In genomic region chr11:121421553-121422173, GRCm38 (mm10) we compare ENCODE assay signal across 8 mouse cellular contexts. TPM values are rescaled to one million over a fixed set of nuclear protein-coding genes. Genes with fewer than 3 reads are reported as not detected.
DNase-seq lines count a peak whose midpoint lies in the region; ATAC-seq and TF ChIP-seq lines count a peak whose summit lies in the region.

No protein-coding gene starts in this region.

- H3K27me3 ChIP-seq in ES-Bruce4 (ENCODE audit: control insufficient read depth, insufficient read depth, low read length, poor library complexity, severe bottlenecking) = no peaks in the 10 kb centered on the region
- no peaks in the 10 kb centered on the region for H3K27me3 ChIP-seq in forebrain, embryonic 16.5 days (replicated peaks; ENCODE audit: control insufficient read depth, insufficient read depth, low read length)
- H3K27me3 ChIP-seq in liver, embryonic 16.5 days (ENCODE audit: control insufficient read depth, insufficient read depth, low read depth, low read length) = no peaks in the 10 kb centered on the region
- no peaks in the 10 kb centered on the region for H3K27me3 ChIP-seq in stomach, embryonic 14.5 days (ENCODE audit: control insufficient read depth, insufficient read depth, low read length)

- TF ChIP-seq POLR2A in ES-Bruce4 (IDR thresholded peaks at IDR 0.05; ENCODE audit: insufficient read depth, low read length) = no peak

- TF ChIP-seq CTCF in ES-Bruce4 (IDR thresholded peaks at IDR 0.05; ENCODE audit: low read depth, low read length) = no peak

- peak; percentile 54; the same call in 1 of the 2 replicates for ATAC-seq in forebrain, embryonic 16.5 days
- peak; percentile 56 for ATAC-seq in liver, embryonic 16.5 days (ENCODE audit: low read depth)
- ATAC-seq in stomach, embryonic 14.5 days (ENCODE audit: insufficient number of reproducible peaks, insufficient read depth, low FRiP score, low read depth) = peak; percentile 43

- peak; percentile 33 to 47 for DNase-seq in adrenal gland, postnatal 36 days
- DNase-seq in adrenal gland, adult 2 months = no peak
- no peak for DNase-seq in urinary bladder, adult 18-20 months (ENCODE audit: low spot score in 2 of 2)
- no peak for DNase-seq in c-Kit-positive CD71-positive TER-119-positive erythroid progenitor cells, embryonic 14.5 days (ENCODE audit: low spot score)

- no peaks in the 10 kb centered on the region for H3K36me3 ChIP-seq in ES-Bruce4 (ENCODE audit: control insufficient read depth, insufficient read depth, low read length, poor library complexity, severe bottlenecking)
- no peaks in the 10 kb centered on the region for H3K36me3 ChIP-seq in forebrain, embryonic 16.5 days (ENCODE audit: control insufficient read depth, insufficient read depth)
- H3K36me3 ChIP-seq in liver, embryonic 16.5 days (ENCODE audit: control insufficient read depth, insufficient read depth) = peaks cover 19% of the 10 kb centered on the region
- H3K36me3 ChIP-seq in stomach, embryonic 14.5 days (ENCODE audit: control insufficient read depth, insufficient read depth, low read length) = no peaks in the 10 kb centered on the region

- peak overlapping the region; percentile 45 for H3K9ac ChIP-seq in ES-Bruce4 (ENCODE audit: low read depth, poor library complexity, severe bottlenecking)
- H3K9ac ChIP-seq in forebrain, embryonic 16.5 days (replicated peaks; ENCODE audit: low read depth, low read length) = peak overlapping the region; percentile 68
- H3K9ac ChIP-seq in liver, embryonic 16.5 days (ENCODE audit: low read depth, low read length) = peak overlapping the region; percentile 93
- peak overlapping the region; percentile 55 for H3K9ac ChIP-seq in stomach, embryonic 14.5 days (replicated peaks; ENCODE audit: low read depth, low read length)

- no peaks in the 10 kb centered on the region for H3K4me1 ChIP-seq in ES-Bruce4 (ENCODE audit: control insufficient read depth, insufficient read depth, low read length)
- peaks cover 11% of the 10 kb centered on the region for H3K4me1 ChIP-seq in forebrain, embryonic 16.5 days (replicated peaks; ENCODE audit: control insufficient read depth, insufficient read depth, low read length)
- peaks cover 31% of the 10 kb centered on the region for H3K4me1 ChIP-seq in liver, embryonic 16.5 days (ENCODE audit: control insufficient read depth, low read depth, low read length)
- H3K4me1 ChIP-seq in stomach, embryonic 14.5 days (ENCODE audit: control insufficient read depth, insufficient read depth, low read length) = peaks cover 13% of the 10 kb centered on the region

- WGBS in forebrain, embryonic 16.5 days = under 1% methylated on average over 28 of the region's 28 CpGs
- under 1% methylated on average over 28 of the region's 28 CpGs for WGBS in liver, embryonic 16.5 days (ENCODE audit: insufficient replicate concordance)
- WGBS in stomach, embryonic 14.5 days = 2% methylated on average over 28 of the region's 28 CpGs

- H3K4me3 ChIP-seq in ES-Bruce4 (ENCODE audit: low read depth, low read length) = peak overlapping the region; percentile 91
- H3K4me3 ChIP-seq in forebrain, embryonic 16.5 days (replicated peaks; ENCODE audit: low read length) = peak overlapping the region; percentile 51
- peak overlapping the region; percentile 85 for H3K4me3 ChIP-seq in liver, embryonic 16.5 days (ENCODE audit: low read depth, low read length)
- H3K4me3 ChIP-seq in stomach, embryonic 14.5 days (ENCODE audit: low read depth, low read length) = peak overlapping the region; percentile 71

- no peak for TF ChIP-seq EP300 in ES-Bruce4 (IDR thresholded peaks at IDR 0.05; ENCODE audit: insufficient read depth, low read depth, low read length)

- H3K4me2 ChIP-seq in forebrain, embryonic 16.5 days (ENCODE audit: low read length) = peak overlapping the region; percentile 87
- peak overlapping the region; percentile 75 for H3K4me2 ChIP-seq in liver, embryonic 16.5 days (ENCODE audit: low read depth, low read length)
- H3K4me2 ChIP-seq in stomach, embryonic 14.5 days (replicated peaks; ENCODE audit: low read depth, low read length) = peak overlapping the region; percentile 82

- H3K27ac ChIP-seq in ES-Bruce4 (ENCODE audit: insufficient read depth, low read length) = no peak overlapping the region
- H3K27ac ChIP-seq in forebrain, embryonic 16.5 days (ENCODE audit: low read length) = no peak overlapping the region
- H3K27ac ChIP-seq in liver, embryonic 16.5 days (ENCODE audit: low read length) = peak overlapping the region; percentile 83
- no peak overlapping the region; the same call in 1 of the 2 replicates for H3K27ac ChIP-seq in stomach, embryonic 14.5 days (ENCODE audit: low read length)

- H3K9me3 ChIP-seq in ES-Bruce4 (replicated peaks; ENCODE audit: control insufficient read depth, insufficient read depth, low read length, poor library complexity, severe bottlenecking) = no peaks in the 10 kb centered on the region
- H3K9me3 ChIP-seq in forebrain, embryonic 16.5 days (ENCODE audit: control insufficient read depth, low read length) = no peaks in the 10 kb centered on the region
- no peaks in the 10 kb centered on the region for H3K9me3 ChIP-seq in liver, embryonic 16.5 days (replicated peaks; ENCODE audit: control insufficient read depth, low read length)
- H3K9me3 ChIP-seq in stomach, embryonic 14.5 days (ENCODE audit: control insufficient read depth, low read depth, low read length) = no peaks in the 10 kb centered on the region

RNA-seq across cellular contexts. Expression of gene Fn3krp, which starts 0.5 kb away (rescaled TPM):
- 10 to 100 TPM; 15.1 to 17.8 TPM for total RNA-seq in adrenal gland, postnatal 36 days (2021)
- total RNA-seq in adrenal gland, adult 2 months (2021) = 10 to 100 TPM; 16.7 to 20.9 TPM
- 4.4 and 4.8 TPM in 2 replicates for polyA plus RNA-seq in adrenal gland, adult 2 months (2012; rRNA removed)
- 15.6 and 15.7 TPM in 2 replicates for polyA plus RNA-seq in ES-Bruce4 (2011; ENCODE audit: insufficient read depth, insufficient read length, low read depth, missing spikeins)
- 7.8 and 10.1 TPM in 2 replicates for polyA plus RNA-seq in forebrain, embryonic 16.5 days (2015; fragmentation: Nextera tagmentation; extraction: Ambion mirVana)
- polyA plus RNA-seq in liver, embryonic 16.5 days (2015; fragmentation: Nextera tagmentation; extraction: Ambion mirVana) = 28.2 and 36.4 TPM in 2 replicates
- polyA plus RNA-seq in stomach, embryonic 14.5 days (2014; fragmentation: Nextera tagmentation; extraction: Ambion mirVana) = 7.1 and 8.2 TPM in 2 replicates

RNA-seq across cellular contexts. Expression of gene Fn3k, which starts 13.1 kb away (rescaled TPM):
- 1 to 10 TPM; 4.4 to 6.9 TPM for total RNA-seq in adrenal gland, postnatal 36 days (2021)
- total RNA-seq in adrenal gland, adult 2 months (2021) = 1 to 10 TPM; 8.2 to 9.7 TPM
- 3.3 and 6.0 TPM in 2 replicates for polyA plus RNA-seq in adrenal gland, adult 2 months (2012; rRNA removed)
- polyA plus RNA-seq in ES-Bruce4 (2011; ENCODE audit: insufficient read depth, insufficient read length, low read depth, missing spikeins) = 0.79 and 1.3 TPM in 2 replicates
- polyA plus RNA-seq in forebrain, embryonic 16.5 days (2015; fragmentation: Nextera tagmentation; extraction: Ambion mirVana) = 4.1 and 5.1 TPM in 2 replicates
- polyA plus RNA-seq in liver, embryonic 16.5 days (2015; fragmentation: Nextera tagmentation; extraction: Ambion mirVana) = 35.3 and 38.4 TPM in 2 replicates
- polyA plus RNA-seq in stomach, embryonic 14.5 days (2014; fragmentation: Nextera tagmentation; extraction: Ambion mirVana) = 0.87 and 1.2 TPM in 2 replicates

RNA-seq across cellular contexts. Expression of gene Tbcd, which starts 30.1 kb away (rescaled TPM):
- total RNA-seq in adrenal gland, postnatal 36 days (2021) = 10 to 100 TPM; 31.5 to 39.4 TPM
- total RNA-seq in adrenal gland, adult 2 months (2021) = 10 to 100 TPM; 34.1 to 42.6 TPM
- polyA plus RNA-seq in adrenal gland, adult 2 months (2012; rRNA removed) = 42.8 and 49.3 TPM in 2 replicates
- 43.0 and 49.7 TPM in 2 replicates for polyA plus RNA-seq in ES-Bruce4 (2011; ENCODE audit: insufficient read depth, insufficient read length, low read depth, missing spikeins)
- 60.2 and 61.9 TPM in 2 replicates for polyA plus RNA-seq in forebrain, embryonic 16.5 days (2015; fragmentation: Nextera tagmentation; extraction: Ambion mirVana)
- 19.5 and 21.4 TPM in 2 replicates for polyA plus RNA-seq in liver, embryonic 16.5 days (2015; fragmentation: Nextera tagmentation; extraction: Ambion mirVana)
- 32.0 and 33.2 TPM in 2 replicates for polyA plus RNA-seq in stomach, embryonic 14.5 days (2014; fragmentation: Nextera tagmentation; extraction: Ambion mirVana)

RNA-seq across cellular contexts. Expression of gene Rab40b, which starts 33.6 kb away (rescaled TPM):
- 1 to 10 TPM; 5.6 to 6.7 TPM for total RNA-seq in adrenal gland, postnatal 36 days (2021)
- 1 to 10 TPM; 4.4 to 9.2 TPM for total RNA-seq in adrenal gland, adult 2 months (2021)
- 8.3 and 9.6 TPM in 2 replicates for polyA plus RNA-seq in adrenal gland, adult 2 months (2012; rRNA removed)
- polyA plus RNA-seq in ES-Bruce4 (2011; ENCODE audit: insufficient read depth, insufficient read length, low read depth, missing spikeins) = not detected in 2 replicates
- 7.5 and 9.6 TPM in 2 replicates for polyA plus RNA-seq in forebrain, embryonic 16.5 days (2015; fragmentation: Nextera tagmentation; extraction: Ambion mirVana)
- 0.56 and 1.2 TPM in 2 replicates for polyA plus RNA-seq in liver, embryonic 16.5 days (2015; fragmentation: Nextera tagmentation; extraction: Ambion mirVana)
- 7.2 and 7.3 TPM in 2 replicates for polyA plus RNA-seq in stomach, embryonic 14.5 days (2014; fragmentation: Nextera tagmentation; extraction: Ambion mirVana)

Comparison
In these comparisons a context has a peak if more than half of its experiments do, and no peak if none do; other contexts are left out.
1. DNase-seq: peak in adrenal gland, postnatal 36 days (2 of 2); none in adrenal gland, adult 2 months (single experiment), urinary bladder, adult 18-20 months (0 of 2) and c-Kit-positive CD71-positive TER-119-positive erythroid progenitor cells, embryonic 14.5 days (single experiment).
2. Peak in every context shown above with its lines, with median percentiles within 50 percentile points of each other: H3K4me3 ChIP-seq, H3K9ac ChIP-seq, ATAC-seq and H3K4me2 ChIP-seq.